Mouse (Mus musculus): Measurements from ENCODE around the gene Elmo1.

Elmo1 gene

GRCm38 (mm10) chr13:20378869-20379268 lies 288.5 kb downstream of the Elmo1 start:
- no peak for DNase-seq (ENCODE audit: low spot score in 2 of 2)

- no peak for DNase-seq (ENCODE audit: low spot score in 2 of 2)
Measured at GRCm38 (mm10) chr13:20383875-20384274, 293.5 kb downstream of the Elmo1 start.

- DNase-seq (ENCODE audit: low spot score in 2 of 2): no peak
Measured at GRCm38 (mm10) chr13:20384846-20385245, 294.4 kb downstream of the Elmo1 start.

GRCm38 (mm10) chr13:20385423-20385822 lies 295.0 kb downstream of the Elmo1 start:
- no peak for DNase-seq (ENCODE audit: low spot score in 2 of 2)

GRCm38 (mm10) chr13:20386462-20387141 lies 296.2 kb downstream of the Elmo1 start:
- no peak for DNase-seq (ENCODE audit: low spot score in 2 of 2)

GRCm38 (mm10) chr13:20392824-20393598 lies 302.6 kb downstream of the Elmo1 start:
- no peak for DNase-seq (ENCODE audit: low spot score in 2 of 2)

GRCm38 (mm10) chr13:20397744-20398143 lies 307.3 kb downstream of the Elmo1 start:
- DNase-seq (ENCODE audit: low spot score in 2 of 2): peak in 1 of 2 experiments; percentile 25

- no peak for DNase-seq (ENCODE audit: low spot score in 2 of 2)
Measured at GRCm38 (mm10) chr13:20398311-20398710, 307.9 kb downstream of the Elmo1 start.

GRCm38 (mm10) chr13:20404530-20404929 lies 314.1 kb downstream of the Elmo1 start:
- no peak for DNase-seq (ENCODE audit: low spot score in 2 of 2)

- no peak for DNase-seq (ENCODE audit: low spot score in 2 of 2)
Measured at GRCm38 (mm10) chr13:20406470-20407213, 316.2 kb downstream of the Elmo1 start.

GRCm38 (mm10) chr13:20410306-20411101 lies 320.1 kb downstream of the Elmo1 start:
- DNase-seq (ENCODE audit: low spot score in 2 of 2): no peak

GRCm38 (mm10) chr13:20416691-20417660 lies 326.6 kb downstream of the Elmo1 start:
- no peak for DNase-seq (ENCODE audit: low spot score in 2 of 2)

GRCm38 (mm10) chr13:20430998-20431397 lies 340.6 kb downstream of the Elmo1 start:
- DNase-seq (ENCODE audit: low spot score in 2 of 2): peak; percentile 12 to 14

- no peak for DNase-seq (ENCODE audit: low spot score in 2 of 2)
Measured at GRCm38 (mm10) chr13:20433221-20433858, 342.9 kb downstream of the Elmo1 start.

GRCm38 (mm10) chr13:20434071-20434470 lies 343.7 kb downstream of the Elmo1 start:
- no peak for DNase-seq (ENCODE audit: low spot score in 2 of 2)

GRCm38 (mm10) chr13:20439488-20439887 lies 349.1 kb downstream of the Elmo1 start:
- DNase-seq (ENCODE audit: low spot score in 2 of 2): no peak

GRCm38 (mm10) chr13:20450831-20451353 lies 360.5 kb downstream of the Elmo1 start:
- no peak for DNase-seq (ENCODE audit: low spot score in 2 of 2)

GRCm38 (mm10) chr13:20454357-20454756 lies 364.0 kb downstream of the Elmo1 start:
- DNase-seq (ENCODE audit: low spot score in 2 of 2): no peak

- DNase-seq (ENCODE audit: low spot score in 2 of 2): no peak
Measured at GRCm38 (mm10) chr13:20460096-20460495, 369.7 kb downstream of the Elmo1 start.

- DNase-seq (ENCODE audit: low spot score in 2 of 2): no peak
Measured at GRCm38 (mm10) chr13:20461616-20462015, 371.2 kb downstream of the Elmo1 start.
